Mouse (Mus musculus) stomach, embryonic 14.5 days (tissue): ENCODE measurements around the gene Kcnj10. TPM values are rescaled to one million over a fixed set of nuclear protein-coding genes. Genes with fewer than 3 reads are reported as not detected.

ENCODE experiments used
- ATAC-seq: fragments of 200-750 bp; cut with Nextera tagmentation; 2 replicates; pipeline ENCODE4 v1.8.0; 2017; ENCODE audit warnings: low read depth, moderate TSS enrichment; ENCODE audit not compliant: insufficient number of reproducible peaks, insufficient read depth, low FRiP score
- H3K27ac ChIP-seq: fragments of 300-500 bp; sonication (generic); 2 replicates; pipeline ENCODE4 v1.5.1; 2014; ENCODE audit warnings: mild to moderate bottlenecking, low read length, moderate library complexity, mixed read lengths
- H3K27me3 ChIP-seq: fragments of 300-500 bp; sonication (generic); 2 replicates; pipeline ENCODE4 v1.6.1; 2014; ENCODE audit warnings: low read length, control low read depth, mixed read lengths; ENCODE audit not compliant: control insufficient read depth, insufficient read depth
- H3K36me3 ChIP-seq: fragments of 300-500 bp; sonication (generic); 2 replicates; pipeline ENCODE4 v1.6.1; 2014; ENCODE audit warnings: mild to moderate bottlenecking, control low read depth, low read length, moderate library complexity, mixed read lengths; ENCODE audit not compliant: control insufficient read depth, insufficient read depth
- H3K4me1 ChIP-seq: fragments of 300-500 bp; sonication (generic); 2 replicates; pipeline ENCODE4 v1.6.1; 2014; ENCODE audit warnings: low read length, control low read depth, mixed read lengths; ENCODE audit not compliant: control insufficient read depth, insufficient read depth
- H3K4me2 ChIP-seq: fragments of 300-500 bp; sonication (generic); replicated peaks from 2 replicates; pipeline ENCODE4 v1.6.1; 2014; ENCODE audit warnings: low read depth, low read length, control low read depth
- H3K4me3 ChIP-seq: fragments of 300-500 bp; sonication (generic); 2 replicates; pipeline ENCODE4 v1.5.1; 2014; ENCODE audit warnings: low read depth, low read length, control low read depth
- H3K9ac ChIP-seq: fragments of 300-500 bp; sonication (generic); replicated peaks from 2 replicates; pipeline ENCODE4 v1.6.1; 2014; ENCODE audit warnings: low read depth, mild to moderate bottlenecking, control low read depth, low read length, moderate library complexity, mixed read lengths
- H3K9me3 ChIP-seq: fragments of 300-500 bp; sonication (generic); 2 replicates; pipeline ENCODE4 v1.6.1; 2016; ENCODE audit warnings: low read depth, low read length, control low read depth; ENCODE audit not compliant: control insufficient read depth
- WGBS: fragments of 180-500 bp; shearing (Covaris S2); extraction: QIAGEN DNeasy Blood & Tissue Kit; methylation state at CpG from one replicate; pipeline ENCODE4 v1.1.7; 2014; 5-methylcytosine and 5-hydroxymethylcytosine counted together
- polyA plus RNA-seq: library from polyadenylated mRNA; unstranded; fragments of >200 nt; fragmentation: Nextera tagmentation; extraction: Ambion mirVana; gene quantifications from 2 replicates; pipeline ENCODE4 v1.2.1, GENCODE M21; 2014

Kcnj10 gene
- polyA plus RNA-seq, 1 experiment from 2014 or later: 0.09 TPM

GRCm38 (mm10) chr1:172324725-172325124, 16.3 kb upstream of the Kcnj10 start:
- no peak overlapping the region for H3K4me3 ChIP-seq
- no peaks in the 10 kb centered on the region for H3K9me3 ChIP-seq
- H3K27ac ChIP-seq: no peak overlapping the region
- no peaks in the 10 kb centered on the region for H3K36me3 ChIP-seq
- WGBS: 17% methylated on average over 7 of the region's 7 CpGs
- peaks cover 30% of the 10 kb centered on the region for H3K27me3 ChIP-seq
- peaks cover 3% of the 10 kb centered on the region; the same call in 1 of the 2 replicates for H3K4me1 ChIP-seq
- ATAC-seq: peak; percentile 50; the same call in 1 of the 2 replicates
- no peak overlapping the region for H3K4me2 ChIP-seq
- no peak overlapping the region for H3K9ac ChIP-seq

GRCm38 (mm10) chr1:172325680-172326535, 15.1 kb upstream of the Kcnj10 start:
- Histone ChIP-seq H3K9me3 (no peaks in the 10 kb centered on the region), H3K36me3 (no peaks in the 10 kb centered on the region), H3K9ac (no peak overlapping the region), H3K4me3 (peak overlapping the region; percentile 39), H3K4me1 (peaks cover 3% of the 10 kb centered on the region; the same call in 1 of the 2 replicates), H3K4me2 (peak overlapping the region; percentile 64), H3K27ac (no peak overlapping the region), H3K27me3 (peaks cover 30% of the 10 kb centered on the region)
- ATAC-seq: peak; percentile 57; the same call in 1 of the 2 replicates
- WGBS: 19% methylated on average over 94 of the region's 94 CpGs

- Histone ChIP-seq H3K4me1 (peaks cover 3% of the 10 kb centered on the region; the same call in 1 of the 2 replicates), H3K9me3 (no peaks in the 10 kb centered on the region), H3K36me3 (no peaks in the 10 kb centered on the region), H3K9ac (no peak overlapping the region), H3K4me3 (peak overlapping the region; percentile 39), H3K27me3 (peaks cover 30% of the 10 kb centered on the region), H3K4me2 (peak overlapping the region; percentile 64), H3K27ac (no peak overlapping the region)
- WGBS: 55% methylated on average over 11 of the region's 11 CpGs
- ATAC-seq: no peak
Observed at GRCm38 (mm10) chr1:172326684-172327083, 14.3 kb upstream of the Kcnj10 start.

- peaks cover 3% of the 10 kb centered on the region; the same call in 1 of the 2 replicates for H3K4me1 ChIP-seq
- H3K4me2 ChIP-seq: no peak overlapping the region
- H3K27me3 ChIP-seq: peaks cover 30% of the 10 kb centered on the region
- 84% methylated on average over 16 of the region's 16 CpGs for WGBS
- H3K9me3 ChIP-seq: no peaks in the 10 kb centered on the region
- no peak for ATAC-seq
- H3K4me3 ChIP-seq: no peak overlapping the region
- H3K36me3 ChIP-seq: no peaks in the 10 kb centered on the region
- no peak overlapping the region for H3K9ac ChIP-seq
- H3K27ac ChIP-seq: no peak overlapping the region
Observed at GRCm38 (mm10) chr1:172327206-172328001, 13.6 kb upstream of the Kcnj10 start.

- Histone ChIP-seq H3K36me3 (no peaks in the 10 kb centered on the region), H3K4me1 (peaks cover 3% of the 10 kb centered on the region; the same call in 1 of the 2 replicates), H3K27ac (no peak overlapping the region), H3K4me3 (no peak overlapping the region), H3K9me3 (no peaks in the 10 kb centered on the region), H3K27me3 (peaks cover 30% of the 10 kb centered on the region), H3K9ac (no peak overlapping the region), H3K4me2 (no peak overlapping the region)
- ATAC-seq: no peak
- WGBS: 69% methylated on average over 3 of the region's 3 CpGs
Observed at GRCm38 (mm10) chr1:172328041-172328440, 13.0 kb upstream of the Kcnj10 start.

GRCm38 (mm10) chr1:172328461-172328860, 12.5 kb upstream of the Kcnj10 start:
- Histone ChIP-seq H3K9ac (no peak overlapping the region), H3K4me3 (no peak overlapping the region), H3K4me1 (peaks cover 3% of the 10 kb centered on the region; the same call in 1 of the 2 replicates), H3K27me3 (peaks cover 30% of the 10 kb centered on the region), H3K9me3 (no peaks in the 10 kb centered on the region), H3K4me2 (no peak overlapping the region), H3K27ac (no peak overlapping the region), H3K36me3 (no peaks in the 10 kb centered on the region)
- WGBS: 71% methylated on average over 7 of the region's 7 CpGs
- ATAC-seq: no peak

GRCm38 (mm10) chr1:172329131-172329530, 11.9 kb upstream of the Kcnj10 start, which contains the start of gene Kcnj9:
Gene Kcnj9, minus strand, starts transcription at chr1:172329318.
- WGBS: 34% methylated on average over 9 of the region's 9 CpGs
- H3K4me2 ChIP-seq: no peak within 1 kb of the TSS
- H3K4me1 ChIP-seq: peaks cover 3% of the 10 kb centered on the region; the same call in 1 of the 2 replicates
- no peak within 1 kb of the TSS for H3K27ac ChIP-seq
- no peak within 1 kb of the TSS for H3K4me3 ChIP-seq
- H3K27me3 ChIP-seq: peaks cover 30% of the 10 kb centered on the region
- H3K36me3 ChIP-seq: no peaks in the 10 kb centered on the region
- H3K9me3 ChIP-seq: no peaks in the 10 kb centered on the region
- H3K9ac ChIP-seq: no peak within 1 kb of the TSS
- ATAC-seq: no peak

GRCm38 (mm10) chr1:172329616-172330015, 11.4 kb upstream of the Kcnj10 start:
- WGBS: 74% methylated on average over 6 of the region's 6 CpGs
- Histone ChIP-seq H3K4me1 (peaks cover 3% of the 10 kb centered on the region; the same call in 1 of the 2 replicates), H3K4me2 (no peak overlapping the region), H3K9me3 (no peaks in the 10 kb centered on the region), H3K36me3 (no peaks in the 10 kb centered on the region), H3K27ac (no peak overlapping the region), H3K4me3 (no peak overlapping the region), H3K27me3 (peaks cover 30% of the 10 kb centered on the region), H3K9ac (no peak overlapping the region)
- no peak for ATAC-seq
